Mouse (Mus musculus) spleen, adult 10 weeks (tissue): ENCODE results near the gene Pnisr. TPM values are rescaled to one million over a fixed set of nuclear protein-coding genes. Genes with fewer than 3 reads are reported as not detected.

Experiments
- polyA plus RNA-seq: library from polyadenylated mRNA; stranded (reverse); fragments of 350-450 nt; fragmentation: Illumina TruSeq; extraction: RNeasy Lipid Tissue Mini Kit (QIAGEN cat#74804); gene quantifications from one replicate; pipeline ENCODE4 v1.2.3, GENCODE M21; 2015; ENCODE audit warnings: low replicate concordance; ENCODE audit not compliant: insufficient read depth

Gene Pnisr
- 414 TPM for polyA plus RNA-seq

DNA sequence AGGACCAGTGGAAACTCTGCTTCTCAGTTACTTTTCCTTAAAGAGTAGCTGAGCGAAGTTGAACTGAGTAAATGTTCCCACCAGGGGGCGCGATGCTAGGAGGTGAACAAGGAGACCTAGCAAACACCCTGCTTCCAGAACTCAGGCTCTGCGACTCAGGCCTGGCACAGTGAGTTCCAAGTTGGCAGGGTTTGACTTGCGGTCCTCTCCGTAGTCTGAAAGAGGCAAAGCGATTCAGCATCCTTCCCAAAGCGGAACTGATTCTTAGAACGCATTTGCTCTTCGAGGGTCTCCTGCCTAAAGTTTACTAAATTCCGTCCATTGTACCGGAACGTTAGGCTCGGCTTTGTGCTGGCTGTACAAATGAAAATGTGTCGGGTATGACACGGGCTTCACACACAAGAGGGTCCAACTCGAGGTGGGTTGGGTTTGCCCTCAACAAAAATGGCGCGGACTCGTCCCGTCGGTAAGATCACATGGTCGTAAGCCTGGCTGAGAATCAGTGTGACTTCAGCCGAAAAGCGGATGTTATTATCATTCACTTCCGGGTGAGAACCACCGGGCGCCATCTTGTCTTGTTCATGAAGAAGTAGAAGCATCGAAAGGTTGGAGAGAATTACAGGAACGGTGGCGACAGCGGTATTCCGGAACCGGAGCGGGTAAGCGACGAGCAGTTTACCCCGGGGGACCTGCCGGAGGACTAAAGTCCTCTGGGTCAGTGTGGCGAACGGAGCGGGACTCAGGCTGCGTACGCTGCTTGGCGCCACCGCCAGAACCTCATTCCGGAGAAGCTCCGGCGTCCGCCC, at the start of gene Pnisr:
TSS of gene Pnisr (plus strand) at position 103 of the 806 bp plus-strand sequence.

DNA sequence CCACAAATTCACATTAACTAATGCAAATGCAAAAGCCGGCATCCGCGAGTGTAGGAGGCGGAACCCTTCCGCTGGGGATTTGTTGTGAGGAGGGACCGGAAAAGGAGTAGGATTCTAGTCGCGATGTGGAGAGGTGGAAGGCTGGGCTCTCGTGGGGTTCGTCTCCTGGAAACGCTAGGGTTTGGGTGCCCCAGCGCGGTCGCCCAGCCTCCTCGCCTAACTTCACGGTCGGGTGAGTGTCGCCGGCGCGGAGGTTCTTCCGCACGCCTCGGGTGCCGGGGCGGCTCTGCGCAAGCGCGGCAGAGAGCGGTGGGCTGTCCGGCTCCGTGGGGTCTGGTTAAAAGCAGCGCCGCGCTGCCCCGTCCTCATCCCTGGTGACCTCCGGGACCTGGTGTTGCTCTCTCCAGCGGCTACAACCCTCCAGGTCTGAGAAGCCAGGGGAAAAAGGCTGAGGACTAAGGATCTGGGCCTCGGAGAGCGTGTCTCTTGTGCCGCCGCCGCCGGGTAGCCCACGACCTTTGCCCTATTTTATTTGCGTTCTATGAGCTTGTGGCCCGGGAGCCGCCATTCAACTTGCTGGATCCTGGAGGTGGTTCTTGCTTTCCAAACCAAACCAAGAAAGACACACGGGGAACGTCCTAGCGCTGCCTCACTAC, 32.3 kb downstream of the Pnisr start, which contains the start of gene Coq3:
TSS of gene Coq3 (plus strand) at position 109 of the 656 bp plus-strand sequence.

Other genes with a start within 250 kb of the Pnisr start
- not detected for gene Prdm13, start 161.6 kb upstream of the Pnisr start, polyA plus RNA-seq
- gene Ccnc, start 119.9 kb upstream of the Pnisr start, polyA plus RNA-seq: 36.3 TPM
- gene Usp45, start 80.4 kb upstream of the Pnisr start, polyA plus RNA-seq: 30.5 TPM
- 19.7 TPM for gene Tstd3, start 80.4 kb upstream of the Pnisr start, polyA plus RNA-seq
- 7.2 TPM for gene Coq3, start 32.1 kb downstream of the Pnisr start, polyA plus RNA-seq
- gene Faxc, start 83.7 kb downstream of the Pnisr start, polyA plus RNA-seq: 0.59 TPM